Mouse (Mus musculus): Measurements from ENCODE around the gene Spata32. TPM values are rescaled to one million over a fixed set of nuclear protein-coding genes. Genes with fewer than 3 reads are reported as not detected.

Gene Spata32
- total and polyA plus RNA-seq, 3 experiments = not detected

- no peaks in the 10 kb centered on the region for H3K9me3 ChIP-seq (replicated peaks; ENCODE audit: low read length)
- DNase-seq (ENCODE audit: extremely low read depth) = peak; percentile 24
- in situ Hi-C loops (cut with MboI; ENCODE audit: low pct_ligation_motif_present, low pct_unique_long_range_greater_than_20kb, low sequenced_read_pairs) (loop anchor here (5.0 to 25.0 kb wide), 3 partner anchors 98 to 388 kb away; no protein-coding TSS in a partner anchor), dilution Hi-C loops (cut with MboI; ENCODE audit: extremely low pct_ligation_motif_present, extremely low pct_unique_long_range_greater_than_20kb, low sequenced_read_pairs) (no loop called here)
- H3K4me3 ChIP-seq (replicated peaks in 1 of 3; ENCODE audit: low read depth in 2 of 3, low read length in 2 of 3, poor library complexity in 1 of 3) = peak overlapping the region; percentile 20 to 69 (median 23)
- H3K9ac ChIP-seq (ENCODE audit: insufficient read depth, low read depth) = peak overlapping the region; percentile 58
- peaks cover 33 to 89% of the 10 kb centered on the region in 2 experiments for H3K4me1 ChIP-seq (ENCODE audit: control insufficient read depth in 1 of 2, insufficient read depth in 2 of 2)
- peaks cover 0 to 4% of the 10 kb centered on the region in 2 experiments for H3K36me3 ChIP-seq (replicated peaks in 1 of 2; ENCODE audit: control insufficient read depth in 1 of 2, insufficient read depth in 1 of 2, low read length in 1 of 2)
- H3K27me3 ChIP-seq (replicated peaks) = no peaks in the 10 kb centered on the region
- H3K79me2 ChIP-seq (replicated peaks; ENCODE audit: control insufficient read depth, extremely low read depth, insufficient read depth, poor library complexity, severe bottlenecking) = peaks cover 58% of the 10 kb centered on the region
- H3K27ac ChIP-seq (ENCODE audit: insufficient read depth, low read depth) = peak overlapping the region; percentile 99
- no peak for TF ChIP-seq MYC (IDR thresholded peaks at IDR 0.05; ENCODE audit: low read depth, low read length)
- TF ChIP-seq TCF12 (IDR thresholded peaks at IDR 0.05; ENCODE audit: low read depth, low read length) = 0 out of 2 replicates have a peak, but pooled peaks have one; percentile 28
- TF ChIP-seq UBTF (IDR thresholded peaks at IDR 0.05; ENCODE audit: low read depth, low read length) = 0 out of 2 replicates have a peak, but pooled peaks have one; percentile 36
- no peak for TF ChIP-seq CTCF (conservative IDR thresholded peaks at IDR 0.05 in 1 of 2, IDR thresholded peaks at IDR 0.05 in 1 of 2; ENCODE audit: low read depth in 2 of 2, low read length in 2 of 2)
- no peak for TF ChIP-seq ELF1 (IDR thresholded peaks at IDR 0.05; ENCODE audit: low read depth, low read length)
- TF ChIP-seq CHD1 (IDR thresholded peaks at IDR 0.05; ENCODE audit: low read depth, low read length) = no peak
- TF ChIP-seq MXI1 (IDR thresholded peaks at IDR 0.05; ENCODE audit: low read depth, low read length) = no peak; the same call in 1 of the 2 replicates
- TF ChIP-seq TBP (conservative IDR thresholded peaks at IDR 0.05; ENCODE audit: low read depth, low read length) = no peak
- H3K4me2 ChIP-seq (ENCODE audit: insufficient read depth, low read depth, poor library complexity, severe bottlenecking) = peak overlapping the region; percentile 93
Measured at GRCm38 (mm10) chr11:103173771-103174344, 44.4 kb downstream of the Spata32 start.

- TF ChIP-seq USF1 (IDR thresholded peaks at IDR 0.05; ENCODE audit: low read depth, low read length) = no peak
- TF ChIP-seq MYC (IDR thresholded peaks at IDR 0.05; ENCODE audit: low read depth, low read length) = peak; percentile 62; the same call in 1 of the 2 replicates
- 0 out of 2 replicates have a peak, but pooled peaks have one; percentile 21 for TF ChIP-seq SIN3A (IDR thresholded peaks at IDR 0.05; ENCODE audit: low read length)
- TF ChIP-seq CHD2 (IDR thresholded peaks at IDR 0.05; ENCODE audit: low read length) = peak; percentile 24; the same call in 1 of the 2 replicates
- peak; percentile 52 for TF ChIP-seq MXI1 (IDR thresholded peaks at IDR 0.05; ENCODE audit: low read depth, low read length)
- TF ChIP-seq MAX (IDR thresholded peaks at IDR 0.05; ENCODE audit: low read length) = peak; percentile 65; the same call in 1 of the 2 replicates
- TF ChIP-seq NRF1 (IDR thresholded peaks at IDR 0.05; ENCODE audit: low read depth, low read length) = 0 out of 2 replicates have a peak, but pooled peaks have one; percentile 38
- 0 out of 2 replicates have a peak, but pooled peaks have one; percentile 29 for TF ChIP-seq EP300 (IDR thresholded peaks at IDR 0.05; ENCODE audit: low read length)
- TF ChIP-seq TBP (conservative IDR thresholded peaks at IDR 0.05; ENCODE audit: low read depth, low read length) = no peak
- no peak for TF ChIP-seq UBTF (IDR thresholded peaks at IDR 0.05; ENCODE audit: low read depth, low read length)
- TF ChIP-seq CHD1 (IDR thresholded peaks at IDR 0.05; ENCODE audit: low read depth, low read length) = no peak
- no peak for TF ChIP-seq HCFC1 (IDR thresholded peaks at IDR 0.05; ENCODE audit: low read depth, low read length)
- no peak for TF ChIP-seq ZC3H11A (IDR thresholded peaks at IDR 0.05; ENCODE audit: low read depth, low read length)
- no peak for TF ChIP-seq ZKSCAN1 (IDR thresholded peaks at IDR 0.05; ENCODE audit: borderline replicate concordance, low read depth, low read length)
- no peak for TF ChIP-seq JUND (conservative IDR thresholded peaks at IDR 0.05; ENCODE audit: low read depth, low read length)
- H3K79me2 ChIP-seq (replicated peaks; ENCODE audit: control insufficient read depth, extremely low read depth, insufficient read depth, poor library complexity, severe bottlenecking) = peaks cover 52% of the 10 kb centered on the region
- peak overlapping the region; percentile 93 for H3K4me2 ChIP-seq (ENCODE audit: insufficient read depth, low read depth, poor library complexity, severe bottlenecking)
- H3K36me3 ChIP-seq (replicated peaks in 1 of 2; ENCODE audit: control insufficient read depth in 1 of 2, insufficient read depth in 1 of 2, low read length in 1 of 2) = no peaks in the 10 kb centered on the region
- in situ Hi-C loops (cut with MboI; ENCODE audit: low pct_ligation_motif_present, low pct_unique_long_range_greater_than_20kb, low sequenced_read_pairs) (loop anchor here (5.0 to 25.0 kb wide), 3 partner anchors 99 to 389 kb away; no protein-coding TSS in a partner anchor), dilution Hi-C loops (cut with MboI; ENCODE audit: extremely low pct_ligation_motif_present, extremely low pct_unique_long_range_greater_than_20kb, low sequenced_read_pairs) (no loop called here)
- peaks cover 26 to 87% of the 10 kb centered on the region in 2 experiments for H3K4me1 ChIP-seq (ENCODE audit: control insufficient read depth in 1 of 2, insufficient read depth in 2 of 2)
- peak overlapping the region; percentile 58 for H3K9ac ChIP-seq (ENCODE audit: insufficient read depth, low read depth)
- H3K9me3 ChIP-seq (replicated peaks; ENCODE audit: low read length) = no peaks in the 10 kb centered on the region
- H3K27me3 ChIP-seq (replicated peaks) = no peaks in the 10 kb centered on the region
- no peak for DNase-seq (ENCODE audit: extremely low read depth)
- H3K27ac ChIP-seq (ENCODE audit: insufficient read depth, low read depth) = peak overlapping the region; percentile 99
- H3K4me3 ChIP-seq (replicated peaks in 1 of 3; ENCODE audit: low read depth in 2 of 3, low read length in 2 of 3, poor library complexity in 1 of 3) = peak overlapping the region; percentile 69 to 79 (median 78)
Measured at GRCm38 (mm10) chr11:103173041-103173770, 45.0 kb downstream of the Spata32 start.

Measured in CH12.LX (cell line).